Comparison of ENCODE assay signal across 11 mouse cellular contexts in genomic region chr2:116019959-116020358, GRCm38 (mm10). TPM values are rescaled to one million over a fixed set of nuclear protein-coding genes. Genes with fewer than 3 reads are reported as not detected.
DNase-seq lines count a peak whose midpoint lies in the region; ATAC-seq and TF ChIP-seq lines count a peak whose summit lies in the region.
"Had no signal": no experiment of that assay in that cellular context is flagged by ENCODE, and none has a peak within 500 bp of the region (broad histone marks: within the 10 kb centered on the region; RNA-seq: fewer than 3 reads in every experiment).

No protein-coding gene starts in this region.

- H3K27ac ChIP-seq in stomach, embryonic 14.5 days (ENCODE audit: low read length) = peak overlapping the region; percentile 72; the same call in 1 of the 2 replicates
- no peak overlapping the region; the same call in 1 of the 2 replicates for H3K27ac ChIP-seq in stomach, postnatal 0 days (replicated peaks)
- peak overlapping the region; percentile 88 for H3K27ac ChIP-seq in forebrain, embryonic 15.5 days (replicated peaks)
- peak overlapping the region; percentile 88 for H3K27ac ChIP-seq in midbrain, embryonic 10.5 days (replicated peaks)
- H3K27ac ChIP-seq in stomach, embryonic 16.5 days (ENCODE audit: low read length) = peak overlapping the region; percentile 57; the same call in 1 of the 2 replicates

- 0 out of 2 replicates have a peak, but pooled peaks have one; percentile 8 for ATAC-seq in stomach, embryonic 14.5 days (ENCODE audit: insufficient number of reproducible peaks, insufficient read depth, low FRiP score, low read depth)
- ATAC-seq in stomach, postnatal 0 days (ENCODE audit: low FRiP score, low TSS enrichment) = no peak
- ATAC-seq in forebrain, embryonic 15.5 days (replicated peaks) = peak; percentile 55
- no peak for ATAC-seq in stomach, embryonic 16.5 days (ENCODE audit: insufficient read depth, low FRiP score)

- H3K4me1 ChIP-seq in stomach, embryonic 14.5 days (ENCODE audit: control insufficient read depth, insufficient read depth, low read length) = peaks cover 34% of the 10 kb centered on the region
- H3K4me1 ChIP-seq in stomach, postnatal 0 days (replicated peaks; ENCODE audit: control insufficient read depth, insufficient read depth) = peaks cover 4% of the 10 kb centered on the region; the same call in 1 of the 2 replicates
- H3K4me1 ChIP-seq in forebrain, embryonic 15.5 days = peaks cover 62% of the 10 kb centered on the region
- peaks cover 53% of the 10 kb centered on the region for H3K4me1 ChIP-seq in midbrain, embryonic 10.5 days
- H3K4me1 ChIP-seq in stomach, embryonic 16.5 days (ENCODE audit: control insufficient read depth, insufficient read depth, low read length) = peaks cover 31% of the 10 kb centered on the region

- peaks cover 9% of the 10 kb centered on the region; the same call in 1 of the 2 replicates for H3K36me3 ChIP-seq in stomach, embryonic 14.5 days (ENCODE audit: control insufficient read depth, insufficient read depth, low read length)
- 0 out of 2 replicates have a peak, but pooled peaks cover 3% of the 10 kb centered on the region for H3K36me3 ChIP-seq in stomach, postnatal 0 days (ENCODE audit: control insufficient read depth, insufficient read depth, low read length)
- peaks cover 3% of the 10 kb centered on the region; the same call in 1 of the 2 replicates for H3K36me3 ChIP-seq in forebrain, embryonic 15.5 days
- peaks cover 23% of the 10 kb centered on the region for H3K36me3 ChIP-seq in midbrain, embryonic 10.5 days
- H3K36me3 ChIP-seq in stomach, embryonic 16.5 days (ENCODE audit: control insufficient read depth, insufficient read depth, low read length) = 0 out of 2 replicates have a peak, but pooled peaks cover under 1% of the 10 kb centered on the region

- H3K9me3 ChIP-seq in stomach, embryonic 14.5 days (ENCODE audit: control insufficient read depth, low read depth, low read length) = no peaks in the 10 kb centered on the region
- H3K9me3 ChIP-seq in stomach, postnatal 0 days (ENCODE audit: control insufficient read depth, low read length) = no peaks in the 10 kb centered on the region
- H3K9me3 ChIP-seq in forebrain, embryonic 15.5 days = no peaks in the 10 kb centered on the region
- H3K9me3 ChIP-seq in midbrain, embryonic 10.5 days (replicated peaks) = no peaks in the 10 kb centered on the region
- no peaks in the 10 kb centered on the region for H3K9me3 ChIP-seq in stomach, embryonic 16.5 days (replicated peaks; ENCODE audit: control insufficient read depth, low read length)

- no peak for TF ChIP-seq EP300 in stomach, postnatal 0 days (optimal IDR thresholded peaks at IDR 0.05)

- no peak for TF ChIP-seq CTCF in stomach, postnatal 0 days (IDR thresholded peaks at IDR 0.05; ENCODE audit: low read depth)

- intact Hi-C loops in gastrocnemius, postnatal 36 days (cut with DNase I) = no loop called here

- H3K4me3 ChIP-seq in stomach, embryonic 14.5 days (ENCODE audit: low read depth, low read length) = no peak overlapping the region
- no peak overlapping the region for H3K4me3 ChIP-seq in stomach, postnatal 0 days (ENCODE audit: low read depth, low read length)
- 0 out of 2 replicates have a peak overlapping the region, but pooled peaks have one; percentile 10 for H3K4me3 ChIP-seq in forebrain, embryonic 15.5 days
- H3K4me3 ChIP-seq in midbrain, embryonic 10.5 days = peak overlapping the region; percentile 35
- H3K4me3 ChIP-seq in stomach, embryonic 16.5 days (replicated peaks; ENCODE audit: low read length) = no peak overlapping the region
- H3K4me3 ChIP-seq: erythroblast, embryonic 14.5 days had no signal

- no peak for DNase-seq in stomach, postnatal 0 days (ENCODE audit: low spot score)
- DNase-seq in midbrain, embryonic 10.5 days (ENCODE audit: low spot score) = peak; percentile 70
- no peak for DNase-seq in gastrocnemius, postnatal 36 days
- no peak for DNase-seq in cerebellum, adult 8-10 months
- no peak for DNase-seq in right cerebral cortex, postnatal 10 days (ENCODE audit: low spot score in 2 of 2)
- DNase-seq: lung, postnatal 14 days; thymus, postnatal 4 days had no signal

- WGBS in stomach, embryonic 14.5 days = 29% methylated on average over 9 of the region's 9 CpGs
- 42% methylated on average over 9 of the region's 9 CpGs for WGBS in stomach, postnatal 0 days
- 3% methylated on average over 9 of the region's 9 CpGs for WGBS in forebrain, embryonic 15.5 days
- WGBS in midbrain, embryonic 10.5 days = 10% methylated on average over 9 of the region's 9 CpGs
- 37% methylated on average over 9 of the region's 9 CpGs for WGBS in stomach, embryonic 16.5 days

- no peak overlapping the region for H3K4me2 ChIP-seq in stomach, embryonic 14.5 days (replicated peaks; ENCODE audit: low read depth, low read length)
- no peak overlapping the region for H3K4me2 ChIP-seq in stomach, postnatal 0 days (replicated peaks; ENCODE audit: low read depth)
- peak overlapping the region; percentile 30 for H3K4me2 ChIP-seq in forebrain, embryonic 15.5 days (replicated peaks)
- H3K4me2 ChIP-seq in stomach, embryonic 16.5 days (ENCODE audit: low read depth, low read length) = no peak overlapping the region

- H3K9ac ChIP-seq in stomach, embryonic 14.5 days (replicated peaks; ENCODE audit: low read depth, low read length) = no peak overlapping the region
- H3K9ac ChIP-seq in stomach, postnatal 0 days (ENCODE audit: low read length) = no peak overlapping the region
- H3K9ac ChIP-seq in forebrain, embryonic 15.5 days (replicated peaks) = peak overlapping the region; percentile 31
- H3K9ac ChIP-seq in stomach, embryonic 16.5 days (ENCODE audit: low read length) = no peak overlapping the region; the same call in 1 of the 2 replicates

- H3K27me3 ChIP-seq in stomach, embryonic 14.5 days (ENCODE audit: control insufficient read depth, insufficient read depth, low read length) = no peaks in the 10 kb centered on the region
- H3K27me3 ChIP-seq in stomach, postnatal 0 days (ENCODE audit: control insufficient read depth, insufficient read depth, low read length) = no peaks in the 10 kb centered on the region
- H3K27me3 ChIP-seq in forebrain, embryonic 15.5 days = no peaks in the 10 kb centered on the region
- peaks cover 16% of the 10 kb centered on the region for H3K27me3 ChIP-seq in midbrain, embryonic 10.5 days (ENCODE audit: low read depth, poor library complexity, severe bottlenecking)
- no peaks in the 10 kb centered on the region for H3K27me3 ChIP-seq in stomach, embryonic 16.5 days (ENCODE audit: control insufficient read depth, insufficient read depth, low read length)

RNA-seq across cellular contexts. Expression of gene Meis2, which starts 45.7 kb away (rescaled TPM):
- 85.0 and 86.3 TPM in 2 replicates for polyA plus RNA-seq in stomach, embryonic 14.5 days (2014; fragmentation: Nextera tagmentation; extraction: Ambion mirVana)
- polyA plus RNA-seq in stomach, postnatal 0 days (2015; fragmentation: Nextera tagmentation; extraction: Ambion mirVana) = 17.7 and 20.2 TPM in 2 replicates
- polyA plus RNA-seq in forebrain, embryonic 15.5 days (2015; fragmentation: Nextera tagmentation; extraction: Ambion mirVana) = 155 and 167 TPM in 2 replicates
- 34.4 and 44.0 TPM in 2 replicates for polyA plus RNA-seq in midbrain, embryonic 10.5 days (2016; fragmentation: Nextera tagmentation; extraction: Ambion mirVana)
- 42.8 and 43.3 TPM in 2 replicates for polyA plus RNA-seq in stomach, embryonic 16.5 days (2015; fragmentation: Nextera tagmentation; extraction: Ambion mirVana)
- total RNA-seq in gastrocnemius, postnatal 36 days (2021) = under 1 TPM; 0.86 to 0.97 TPM
- polyA plus RNA-seq: erythroblast, embryonic 14.5 days had no signal

Comparison
In these comparisons a context has a peak if more than half of its experiments do, and no peak if none do; other contexts are left out.
1. ATAC-seq: peak in stomach, embryonic 14.5 days (single experiment) and forebrain, embryonic 15.5 days (single experiment); none in stomach, postnatal 0 days (single experiment) and stomach, embryonic 16.5 days (single experiment).
2. H3K4me3 ChIP-seq: peak in forebrain, embryonic 15.5 days (single experiment) and midbrain, embryonic 10.5 days (single experiment); none in stomach, embryonic 14.5 days (single experiment), stomach, postnatal 0 days (single experiment) and stomach, embryonic 16.5 days (single experiment).